Mouse (Mus musculus): ENCODE measurements around the gene Olfr464. TPM values are rescaled to one million over a fixed set of nuclear protein-coding genes. Genes with fewer than 3 reads are reported as not detected.

Gene Olfr464
- total and polyA plus RNA-seq, 2 experiments from 2014 or later = 0.07 TPM; not detected in 1

- no peak overlapping the region for H3K4me2 ChIP-seq (ENCODE audit: low read depth)
- DNase-seq = peak; percentile 16
- no peaks in the 10 kb centered on the region for H3K9me3 ChIP-seq (ENCODE audit: low read length)
- 0% methylated on average over 2 of the region's 2 CpGs for WGBS
- no peak overlapping the region for H3K4me3 ChIP-seq (ENCODE audit: low read depth, low read length)
- TF ChIP-seq CTCF (IDR thresholded peaks at IDR 0.05; ENCODE audit: low read depth) = peak; percentile 68
- H3K36me3 ChIP-seq (ENCODE audit: insufficient read depth) = no peaks in the 10 kb centered on the region
- H3K9ac ChIP-seq = no peak overlapping the region
- H3K27ac ChIP-seq (ENCODE audit: low read depth, low read length) = no peak overlapping the region
- ATAC-seq = no peak
- H3K27me3 ChIP-seq (ENCODE audit: insufficient read depth, low read length) = no peaks in the 10 kb centered on the region
- H3K4me1 ChIP-seq (ENCODE audit: insufficient read depth) = no peaks in the 10 kb centered on the region
These were observed 29.2 kb upstream of the Olfr464 start for GRCm38 (mm10) chr11:87949990-87950389.

GRCm38 (mm10) chr11:87935467-87935866, 14.7 kb upstream of the Olfr464 start:
- Histone ChIP-seq H3K9ac (no peak overlapping the region), H3K36me3 (ENCODE audit: insufficient read depth) (no peaks in the 10 kb centered on the region), H3K4me2 (ENCODE audit: low read depth) (no peak overlapping the region), H3K4me3 (ENCODE audit: low read depth, low read length) (no peak overlapping the region), H3K27ac (ENCODE audit: low read depth, low read length) (no peak overlapping the region), H3K4me1 (ENCODE audit: insufficient read depth) (no peaks in the 10 kb centered on the region), H3K27me3 (ENCODE audit: insufficient read depth, low read length) (no peaks in the 10 kb centered on the region), H3K9me3 (ENCODE audit: low read length) (no peaks in the 10 kb centered on the region)
- WGBS = 76% methylated on average over 3 of the region's 3 CpGs
- TF ChIP-seq CTCF (IDR thresholded peaks at IDR 0.05; ENCODE audit: low read depth) = no peak
- no peak for ATAC-seq
- no peak for DNase-seq

GRCm38 (mm10) chr11:87933731-87934130, 13.0 kb upstream of the Olfr464 start:
- no peaks in the 10 kb centered on the region for H3K36me3 ChIP-seq (ENCODE audit: insufficient read depth)
- no peak overlapping the region for H3K4me2 ChIP-seq (ENCODE audit: low read depth)
- H3K4me1 ChIP-seq (ENCODE audit: insufficient read depth) = no peaks in the 10 kb centered on the region
- no peak for TF ChIP-seq CTCF (IDR thresholded peaks at IDR 0.05; ENCODE audit: low read depth)
- H3K27me3 ChIP-seq (ENCODE audit: insufficient read depth, low read length) = no peaks in the 10 kb centered on the region
- 89% methylated on average over 2 of the region's 2 CpGs for WGBS
- no peaks in the 10 kb centered on the region for H3K9me3 ChIP-seq (ENCODE audit: low read length)
- H3K4me3 ChIP-seq (ENCODE audit: low read depth, low read length) = no peak overlapping the region
- ATAC-seq (no peak), DNase-seq (no peak)
- no peak overlapping the region for H3K27ac ChIP-seq (ENCODE audit: low read depth, low read length)
- H3K9ac ChIP-seq = no peak overlapping the region

GRCm38 (mm10) chr11:87930348-87930747, 9.6 kb upstream of the Olfr464 start:
- Histone ChIP-seq H3K27ac (ENCODE audit: low read depth, low read length) (no peak overlapping the region), H3K4me3 (ENCODE audit: low read depth, low read length) (no peak overlapping the region), H3K4me1 (ENCODE audit: insufficient read depth) (no peaks in the 10 kb centered on the region), H3K9ac (no peak overlapping the region), H3K4me2 (ENCODE audit: low read depth) (no peak overlapping the region), H3K36me3 (ENCODE audit: insufficient read depth) (no peaks in the 10 kb centered on the region), H3K27me3 (ENCODE audit: insufficient read depth, low read length) (no peaks in the 10 kb centered on the region), H3K9me3 (ENCODE audit: low read length) (no peaks in the 10 kb centered on the region)
- no peak for DNase-seq
- ATAC-seq = no peak
- no peak for TF ChIP-seq CTCF (IDR thresholded peaks at IDR 0.05; ENCODE audit: low read depth)
- 81% methylated on average over 2 of the region's 2 CpGs for WGBS

- 64% methylated on average over 2 of the region's 2 CpGs for WGBS
- Histone ChIP-seq H3K9ac (no peak overlapping the region), H3K9me3 (ENCODE audit: low read length) (peaks cover 4% of the 10 kb centered on the region; the same call in 1 of the 2 replicates), H3K27ac (ENCODE audit: low read depth, low read length) (no peak overlapping the region), H3K36me3 (ENCODE audit: insufficient read depth) (no peaks in the 10 kb centered on the region), H3K27me3 (ENCODE audit: insufficient read depth, low read length) (no peaks in the 10 kb centered on the region), H3K4me3 (ENCODE audit: low read depth, low read length) (no peak overlapping the region), H3K4me2 (ENCODE audit: low read depth) (no peak overlapping the region), H3K4me1 (ENCODE audit: insufficient read depth) (no peaks in the 10 kb centered on the region)
- no peak for TF ChIP-seq CTCF (IDR thresholded peaks at IDR 0.05; ENCODE audit: low read depth)
- DNase-seq (no peak), ATAC-seq (no peak)
These were observed 466 bp downstream of the Olfr464 start for GRCm38 (mm10) chr11:87920301-87920700.

- TF ChIP-seq CTCF (IDR thresholded peaks at IDR 0.05; ENCODE audit: low read depth) = no peak
- no peak overlapping the region for H3K27ac ChIP-seq (ENCODE audit: low read depth, low read length)
- no peaks in the 10 kb centered on the region for H3K27me3 ChIP-seq (ENCODE audit: insufficient read depth, low read length)
- H3K4me3 ChIP-seq (ENCODE audit: low read depth, low read length) = no peak overlapping the region
- H3K9me3 ChIP-seq (ENCODE audit: low read length) = no peaks in the 10 kb centered on the region
- DNase-seq = no peak
- no peaks in the 10 kb centered on the region for H3K36me3 ChIP-seq (ENCODE audit: insufficient read depth)
- 75% methylated on average over 1 of the region's 1 CpGs for WGBS
- H3K4me2 ChIP-seq (ENCODE audit: low read depth) = no peak overlapping the region
- no peaks in the 10 kb centered on the region for H3K4me1 ChIP-seq (ENCODE audit: insufficient read depth)
- no peak overlapping the region for H3K9ac ChIP-seq
- ATAC-seq = no peak
These were observed 4.8 kb downstream of the Olfr464 start for GRCm38 (mm10) chr11:87916005-87916404.

- H3K4me3 ChIP-seq (ENCODE audit: low read depth, low read length) = no peak overlapping the region
- no peak overlapping the region for H3K4me2 ChIP-seq (ENCODE audit: low read depth)
- no peaks in the 10 kb centered on the region for H3K27me3 ChIP-seq (ENCODE audit: insufficient read depth, low read length)
- no peaks in the 10 kb centered on the region for H3K4me1 ChIP-seq (ENCODE audit: insufficient read depth)
- H3K9ac ChIP-seq = no peak overlapping the region
- WGBS = 69% methylated on average over 3 of the region's 3 CpGs
- H3K27ac ChIP-seq (ENCODE audit: low read depth, low read length) = no peak overlapping the region
- no peak for TF ChIP-seq CTCF (IDR thresholded peaks at IDR 0.05; ENCODE audit: low read depth)
- DNase-seq (no peak), ATAC-seq (no peak)
- no peaks in the 10 kb centered on the region for H3K9me3 ChIP-seq (ENCODE audit: low read length)
- H3K36me3 ChIP-seq (ENCODE audit: insufficient read depth) = no peaks in the 10 kb centered on the region
These were observed 16.4 kb downstream of the Olfr464 start for GRCm38 (mm10) chr11:87904331-87904730.

GRCm38 (mm10) chr11:87897287-87897686, 23.5 kb downstream of the Olfr464 start, which contains the start of gene Olfr463:
TSS of gene Olfr463 (minus strand) at chr11:87897387.
- Histone ChIP-seq H3K9ac (no peak within 1 kb of the TSS), H3K4me1 (ENCODE audit: insufficient read depth) (no peaks in the 10 kb centered on the region), H3K27me3 (ENCODE audit: insufficient read depth, low read length) (no peaks in the 10 kb centered on the region), H3K4me2 (ENCODE audit: low read depth) (no peak within 1 kb of the TSS), H3K4me3 (ENCODE audit: low read depth, low read length) (no peak within 1 kb of the TSS), H3K27ac (ENCODE audit: low read depth, low read length) (no peak within 1 kb of the TSS), H3K9me3 (ENCODE audit: low read length) (no peaks in the 10 kb centered on the region), H3K36me3 (ENCODE audit: insufficient read depth) (no peaks in the 10 kb centered on the region)
- no peak for DNase-seq
- no peak for ATAC-seq
- no peak for TF ChIP-seq CTCF (IDR thresholded peaks at IDR 0.05; ENCODE audit: low read depth)
